Mouse (Mus musculus) skeletal muscle tissue, adult 2 months (tissue): Measurements from ENCODE around the gene Olfr221.

Experiments used
- DNase-seq: peaks from one replicate; pipeline ENCODE4 v3.0.0-alpha.2; 2012; ENCODE audit warnings: low read depth, low spot score

Gene Olfr221

GRCm38 (mm10) chr14:52005616-52006015 is 36.6 kb downstream of the Olfr221 start:
- no peak for DNase-seq

- no peak for DNase-seq
Observed at GRCm38 (mm10) chr14:52005141-52005540, 37.1 kb downstream of the Olfr221 start.

GRCm38 (mm10) chr14:52003981-52004495 is 38.2 kb downstream of the Olfr221 start:
- DNase-seq: no peak

- no peak for DNase-seq
Observed at GRCm38 (mm10) chr14:51997483-51997882, 44.8 kb downstream of the Olfr221 start.

GRCm38 (mm10) chr14:51996866-51997265 is 45.4 kb downstream of the Olfr221 start:
- DNase-seq: no peak

- no peak for DNase-seq
Observed at GRCm38 (mm10) chr14:51996231-51996841, 45.9 kb downstream of the Olfr221 start.

- DNase-seq: no peak
Observed at GRCm38 (mm10) chr14:51995219-51995871, 46.9 kb downstream of the Olfr221 start.

- no peak for DNase-seq
Observed at GRCm38 (mm10) chr14:51994453-51994852, 47.8 kb downstream of the Olfr221 start.

GRCm38 (mm10) chr14:51989461-51989970 is 52.7 kb downstream of the Olfr221 start:
- DNase-seq: no peak

GRCm38 (mm10) chr14:51988731-51989130 is 53.5 kb downstream of the Olfr221 start:
- no peak for DNase-seq

- no peak for DNase-seq
Observed at GRCm38 (mm10) chr14:51987177-51987576, 55.1 kb downstream of the Olfr221 start.

GRCm38 (mm10) chr14:51986153-51986505 is 56.1 kb downstream of the Olfr221 start:
- no peak for DNase-seq

GRCm38 (mm10) chr14:51985301-51986152 is 56.7 kb downstream of the Olfr221 start:
- peak; percentile 85 for DNase-seq

- no peak for DNase-seq
Observed at GRCm38 (mm10) chr14:51984247-51985231, 57.7 kb downstream of the Olfr221 start, which contains the start of gene Arhgef40. TSS of gene Arhgef40 (plus strand) at chr14:51984719.
